Mouse (Mus musculus): ENCODE results near the gene Prl3d1. TPM values are rescaled to one million over a fixed set of nuclear protein-coding genes. Genes with fewer than 3 reads are reported as not detected.
"Not testable (repeated sequence)": the region's sequence is repeated elsewhere in the genome, so short reads cannot be mapped to it uniquely, and the experiment has no call there.

The Prl3d1 gene
- not detected in 2 replicates for polyA plus RNA-seq (2012; rRNA removed)

- DNase-seq (ENCODE audit: low read depth): not testable (repeated sequence)
These were observed at the start of gene Prl3d1 for GRCm38 (mm10) chr13:27093890-27094289. Gene Prl3d1 (plus strand): TSS chr13:27094190.

DNA sequence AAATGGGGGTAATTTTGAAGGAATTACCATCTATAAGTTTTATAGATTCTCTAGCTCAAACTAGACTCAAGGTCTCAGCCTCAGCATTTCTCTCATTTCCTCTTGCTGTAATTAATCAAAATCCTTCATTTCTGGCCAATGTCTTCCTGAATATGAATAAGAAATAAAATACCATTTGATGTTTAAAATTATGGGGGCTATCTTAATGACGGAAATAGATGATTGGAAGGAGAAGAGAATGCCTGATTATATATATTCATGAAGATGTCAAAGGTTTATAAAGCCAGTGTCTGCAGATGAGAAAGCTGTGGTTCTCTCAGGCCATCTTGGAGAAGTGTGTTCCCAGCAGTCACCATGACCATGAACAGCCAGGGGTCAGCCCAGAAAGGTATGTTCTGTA is 36.7 kb upstream of the Prl3d1 start, which contains the start of gene Prl:
Gene Prl, plus strand, starts transcription at position 301 of the 400 bp plus-strand sequence.
- DNase-seq (ENCODE audit: low read depth): no peak
- TF ChIP-seq CTCF (IDR thresholded peaks at IDR 0.05; ENCODE audit: borderline replicate concordance, extremely low read depth, insufficient read depth, insufficient read length): no peak
- TF ChIP-seq POLR2A (IDR thresholded peaks at IDR 0.05; ENCODE audit: borderline replicate concordance, extremely low read depth, insufficient read depth, insufficient read length, poor library complexity, severe bottlenecking): no peak

GRCm38 (mm10) chr13:27059177-27059576 is 34.8 kb upstream of the Prl3d1 start:
- TF ChIP-seq POLR2A (IDR thresholded peaks at IDR 0.05; ENCODE audit: borderline replicate concordance, extremely low read depth, insufficient read depth, insufficient read length, poor library complexity, severe bottlenecking) (no peak), CTCF (IDR thresholded peaks at IDR 0.05; ENCODE audit: borderline replicate concordance, extremely low read depth, insufficient read depth, insufficient read length) (no peak)
- peak; percentile 44 for DNase-seq (ENCODE audit: low read depth)

GRCm38 (mm10) chr13:27121398-27121797 is 27.4 kb downstream of the Prl3d1 start, which contains the start of gene Prl3d2:
Gene Prl3d2 (plus strand): TSS chr13:27121698.
- not testable (repeated sequence) for DNase-seq (ENCODE audit: low read depth)

DNA sequence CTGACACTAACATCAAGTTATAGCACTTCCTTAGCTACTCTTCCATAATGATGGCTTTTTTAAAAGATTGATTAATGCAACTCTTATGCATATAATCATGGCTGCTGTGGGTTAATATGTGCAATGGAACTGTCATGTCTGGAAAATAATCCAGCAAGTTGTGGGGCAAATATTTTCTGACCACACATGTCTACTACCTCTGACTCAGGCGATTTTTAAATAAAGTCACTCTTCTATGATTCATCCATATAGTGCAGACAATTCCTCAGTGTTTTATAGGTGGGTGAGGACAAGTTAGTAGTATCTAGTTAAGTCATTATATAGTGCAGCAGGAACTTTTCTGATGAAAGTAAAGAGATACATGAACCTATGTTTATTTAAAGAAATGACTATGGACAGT is 54.3 kb downstream of the Prl3d1 start:
- TF ChIP-seq CTCF (IDR thresholded peaks at IDR 0.05; ENCODE audit: borderline replicate concordance, extremely low read depth, insufficient read depth, insufficient read length): no peak
- TF ChIP-seq POLR2A (IDR thresholded peaks at IDR 0.05; ENCODE audit: borderline replicate concordance, extremely low read depth, insufficient read depth, insufficient read length, poor library complexity, severe bottlenecking): no peak

More for the DNA sequence above, 54.3 kb downstream of the Prl3d1 start:
- DNase-seq (ENCODE audit: low read depth): no peak

Other genes starting within 250 kb of the Prl3d1 start
- gene Prl, start 36.6 kb upstream of the Prl3d1 start, polyA plus RNA-seq (2012; rRNA removed): not detected in 2 replicates
- gene Prl3d2, start 27.5 kb downstream of the Prl3d1 start, polyA plus RNA-seq (2012; rRNA removed): not detected in 2 replicates
- not detected in 2 replicates for gene Prl3d3, start 62.6 kb downstream of the Prl3d1 start, polyA plus RNA-seq (2012; rRNA removed)
- gene Prl3c1, start 102.5 kb downstream of the Prl3d1 start, polyA plus RNA-seq (2012; rRNA removed): not detected in 2 replicates
- gene Prl3b1, start 147.7 kb downstream of the Prl3d1 start, polyA plus RNA-seq (2012; rRNA removed): 1.3 and 3.2 TPM in 2 replicates
- gene Prl3a1, start 165.2 kb downstream of the Prl3d1 start, polyA plus RNA-seq (2012; rRNA removed): not detected in 2 replicates
- 0.14 TPM in 1 of 2 replicates, not detected in the other for gene Prl6a1, start 218.4 kb downstream of the Prl3d1 start, polyA plus RNA-seq (2012; rRNA removed)